9 mouse cellular contexts compared by ENCODE assay signal in the genomic region with DNA sequence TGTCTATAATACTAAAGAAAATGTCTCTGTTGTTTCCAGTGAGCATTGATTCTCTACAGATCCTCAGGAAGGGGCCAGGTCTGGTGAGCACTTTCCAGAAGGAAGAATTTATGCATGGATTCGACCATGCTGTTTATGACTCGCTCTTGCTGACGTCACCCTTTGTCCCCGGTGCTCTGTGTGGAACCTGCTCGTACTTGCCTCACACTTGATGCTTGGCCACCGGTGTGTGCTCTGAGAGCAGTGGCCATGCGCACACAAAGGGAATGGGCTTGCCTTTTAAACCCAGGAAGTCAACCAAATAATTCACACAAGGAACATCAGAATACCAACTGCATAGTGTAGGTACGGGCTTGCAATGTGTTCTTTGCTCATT.
DNase-seq lines count a peak whose midpoint lies in the region; ATAC-seq lines count a peak whose summit lies in the region.
"Had no signal": no experiment of that assay in that cellular context is flagged by ENCODE, and none has a peak within 500 bp of the region (broad histone marks: within the 10 kb centered on the region; RNA-seq: fewer than 3 reads in every experiment).

No protein-coding gene starts in this region.

- no peaks in the 10 kb centered on the region for H3K27me3 ChIP-seq in neural tube, embryonic 12.5 days (replicated peaks)
- H3K27me3 ChIP-seq in limb, embryonic 12.5 days = no peaks in the 10 kb centered on the region
- H3K27me3 ChIP-seq: midbrain, embryonic 12.5 days had no signal

- 0 out of 2 replicates have a peak, but pooled peaks cover 12% of the 10 kb centered on the region for H3K4me1 ChIP-seq in neural tube, embryonic 12.5 days
- H3K4me1 ChIP-seq in limb, embryonic 12.5 days (replicated peaks) = peaks cover 59% of the 10 kb centered on the region

- H3K9me3 ChIP-seq in neural tube, embryonic 12.5 days = no peaks in the 10 kb centered on the region
- no peaks in the 10 kb centered on the region for H3K9me3 ChIP-seq in limb, embryonic 12.5 days
- H3K9me3 ChIP-seq: midbrain, embryonic 12.5 days had no signal

- H3K36me3 ChIP-seq in neural tube, embryonic 12.5 days = no peaks in the 10 kb centered on the region
- no peaks in the 10 kb centered on the region for H3K36me3 ChIP-seq in limb, embryonic 12.5 days
- H3K36me3 ChIP-seq: midbrain, embryonic 12.5 days had no signal

- 34% methylated on average over 8 of the region's 8 CpGs for WGBS in neural tube, embryonic 12.5 days
- WGBS in limb, embryonic 12.5 days = 58% methylated on average over 8 of the region's 8 CpGs

- H3K9ac ChIP-seq in neural tube, embryonic 12.5 days = no peak overlapping the region
- H3K9ac ChIP-seq in limb, embryonic 12.5 days (replicated peaks) = no peak overlapping the region
- H3K9ac ChIP-seq: midbrain, embryonic 12.5 days had no signal

- H3K4me3 ChIP-seq in neural tube, embryonic 12.5 days = no peak overlapping the region
- no peak overlapping the region for H3K4me3 ChIP-seq in limb, embryonic 12.5 days (replicated peaks)
- H3K4me3 ChIP-seq: midbrain, embryonic 12.5 days had no signal

- H3K27ac ChIP-seq in neural tube, embryonic 12.5 days = no peak overlapping the region
- H3K27ac ChIP-seq in limb, embryonic 12.5 days = peak overlapping the region; percentile 77; the same call in 1 of the 2 replicates

- ATAC-seq in neural tube, embryonic 12.5 days (ENCODE audit: low FRiP score, low read depth) = peak; percentile 69
- no peak for ATAC-seq in limb, embryonic 12.5 days (ENCODE audit: insufficient number of reproducible peaks, insufficient read depth, low FRiP score, low TSS enrichment, low read depth)
- no peak for ATAC-seq in monocyte, adult 5-6 weeks (replicated peaks; ENCODE audit: insufficient number of reproducible peaks, low FRiP score, low TSS enrichment, poor library complexity, severe bottlenecking)

- intact Hi-C loops in heart, postnatal 10 days (cut with DNase I) = no loop called here

- DNase-seq in heart, adult 11 months = peak; percentile 78
- no peak for DNase-seq in heart, postnatal 10 days
- no peak for DNase-seq in neural tube, embryonic 10.5 days (ENCODE audit: extremely low spot score, low spot score)
- DNase-seq in lung, postnatal 4 days = no peak
- DNase-seq in cerebellum, postnatal 25 days = no peak

- no peak overlapping the region for H3K4me2 ChIP-seq in neural tube, embryonic 12.5 days (replicated peaks)
- no peak overlapping the region for H3K4me2 ChIP-seq in limb, embryonic 12.5 days
- H3K4me2 ChIP-seq: midbrain, embryonic 12.5 days had no signal
